Mouse (Mus musculus) kidney, adult 2 months (tissue): ENCODE measurements around the gene Palm. TPM values are rescaled to one million over a fixed set of nuclear protein-coding genes. Genes with fewer than 3 reads are reported as not detected.

Source experiments
- DNase-seq: peaks from one replicate; pipeline ENCODE4 v3.0.0; 2021
- H3K27ac ChIP-seq: fragments of 200-500 bp; 2 replicates; pipeline ENCODE4 v1.5.1; 2012; ENCODE audit warnings: low read depth, low read length, control low read depth, inconsistent platforms; ENCODE audit not compliant: insufficient read depth
- H3K27me3 ChIP-seq: fragments of 200-500 bp; replicated peaks from 2 replicates; pipeline ENCODE4 v1.6.1; 2012; ENCODE audit warnings: mild to moderate bottlenecking, moderate library complexity, low read length, inconsistent platforms; ENCODE audit not compliant: control insufficient read depth, insufficient read depth
- H3K36me3 ChIP-seq: fragments of 200-500 bp; 2 replicates; pipeline ENCODE4 v1.6.1; 2012; ENCODE audit warnings: mild to moderate bottlenecking, moderate library complexity, low read length, inconsistent platforms; ENCODE audit not compliant: control insufficient read depth, insufficient read depth
- H3K4me1 ChIP-seq: fragments of 200-500 bp; 2 replicates; pipeline ENCODE4 v1.6.1; 2011; ENCODE audit warnings: low read length; ENCODE audit not compliant: control insufficient read depth, insufficient read depth
- H3K4me3 ChIP-seq: fragments of 200-500 bp; 2 replicates; pipeline ENCODE4 v1.5.1; 2011; ENCODE audit warnings: mild to moderate bottlenecking, low read depth, low read length, control low read depth; ENCODE audit not compliant: insufficient read depth
- CTCF ChIP-seq: fragments of 200-500 bp; conservative IDR thresholded peaks from 2 replicates; pipeline ENCODE4 v1.5.1; 2011; ENCODE audit warnings: low read depth, mild to moderate bottlenecking, control low read depth, low read length, moderate library complexity, mixed read lengths; ENCODE audit not compliant: insufficient read depth, insufficient read length
- POLR2A ChIP-seq: fragments of 200-500 bp; IDR thresholded peaks from one replicate; pipeline ENCODE4 v1.6.1; 2011; ENCODE audit warnings: low read depth, low read length, control low read depth
- WGBS: fragments of 180-500 bp; shearing (Covaris S2); methylation state at CpG from one replicate; pipeline ENCODE4 v1.1.7; 2018; 5-methylcytosine and 5-hydroxymethylcytosine counted together
- polyA plus RNA-seq: library from polyadenylated mRNA; depleted of rRNA; stranded (reverse); fragments of >200 nt; gene quantifications from 2 replicates; pipeline ENCODE4 v1.2.3, GENCODE M21; 2012

Gene Palm
- polyA plus RNA-seq, 1 experiment: 110 TPM

- no peaks in the 10 kb centered on the region; the same call in 1 of the 2 replicates for H3K36me3 ChIP-seq
- peak overlapping the region; percentile 96 for H3K27ac ChIP-seq
- TF ChIP-seq POLR2A: no peak
- TF ChIP-seq CTCF: no peak
- DNase-seq: peak; percentile 87
- WGBS: 53% methylated on average over 9 of the region's 9 CpGs
- H3K4me1 ChIP-seq: peaks cover 31% of the 10 kb centered on the region
- no peaks in the 10 kb centered on the region for H3K27me3 ChIP-seq
- H3K4me3 ChIP-seq: no peak overlapping the region
Measured at GRCm38 (mm10) chr10:79852107-79852789, 58.9 kb downstream of the Palm start.

- peak overlapping the region; percentile 96 for H3K27ac ChIP-seq
- TF ChIP-seq CTCF (no peak), POLR2A (no peak)
- no peak for DNase-seq
- H3K4me1 ChIP-seq: peaks cover 37% of the 10 kb centered on the region
- no peaks in the 10 kb centered on the region for H3K27me3 ChIP-seq
- H3K4me3 ChIP-seq: peak overlapping the region; percentile 56
- no peaks in the 10 kb centered on the region; the same call in 1 of the 2 replicates for H3K36me3 ChIP-seq
- WGBS: 14% methylated on average over 8 of the region's 8 CpGs
Measured at GRCm38 (mm10) chr10:79852827-79853226, 59.5 kb downstream of the Palm start.

- Histone ChIP-seq H3K27me3 (no peaks in the 10 kb centered on the region), H3K4me1 (peaks cover 42% of the 10 kb centered on the region), H3K4me3 (peak overlapping the region; percentile 56), H3K36me3 (no peaks in the 10 kb centered on the region; the same call in 1 of the 2 replicates), H3K27ac (peak overlapping the region; percentile 96)
- WGBS: under 1% methylated on average over 15 of the region's 15 CpGs
- TF ChIP-seq POLR2A (no peak), CTCF (no peak)
- DNase-seq: peak; percentile 98
Measured at GRCm38 (mm10) chr10:79853392-79853791, 60.0 kb downstream of the Palm start.

GRCm38 (mm10) chr10:79853860-79854795, 60.8 kb downstream of the Palm start, which contains the start of gene Ptbp1:
Gene Ptbp1, plus strand, starts transcription at chr10:79854427.
- peaks cover 50% of the 10 kb centered on the region for H3K4me1 ChIP-seq

GRCm38 (mm10) chr10:79854801-79855541, 61.6 kb downstream of the Palm start:
- H3K4me3 ChIP-seq: peak overlapping the region; percentile 78
- H3K36me3 ChIP-seq: peaks cover 10% of the 10 kb centered on the region
- DNase-seq: peak; percentile 68
- H3K27ac ChIP-seq: peak overlapping the region; percentile 97
- TF ChIP-seq CTCF (no peak), POLR2A (no peak)
- under 1% methylated on average over 83 of the region's 83 CpGs for WGBS
- H3K4me1 ChIP-seq: peaks cover 58% of the 10 kb centered on the region
- H3K27me3 ChIP-seq: no peaks in the 10 kb centered on the region

More at GRCm38 (mm10) chr10:79853860-79854795, 60.8 kb downstream of the Palm start, which contains the start of gene Ptbp1:
- no peaks in the 10 kb centered on the region for H3K27me3 ChIP-seq
- under 1% methylated on average over 75 of the region's 75 CpGs for WGBS
- DNase-seq: peak; percentile 100
- H3K4me3 ChIP-seq: peak within 1 kb of the TSS; percentile 78
- H3K27ac ChIP-seq: peak within 1 kb of the TSS; percentile 97
- H3K36me3 ChIP-seq: peaks cover 1% of the 10 kb centered on the region; the same call in 1 of the 2 replicates
- TF ChIP-seq POLR2A: peak; percentile 97
- no peak for TF ChIP-seq CTCF

- no peaks in the 10 kb centered on the region for H3K27me3 ChIP-seq
- DNase-seq: peak; percentile 96
- H3K27ac ChIP-seq: peak overlapping the region; percentile 97
- H3K36me3 ChIP-seq: peaks cover 13% of the 10 kb centered on the region
- WGBS: 0% methylated on average over 10 of the region's 10 CpGs
- TF ChIP-seq POLR2A (no peak), CTCF (no peak)
- peak overlapping the region; percentile 78 for H3K4me3 ChIP-seq
- peaks cover 65% of the 10 kb centered on the region for H3K4me1 ChIP-seq
Measured at GRCm38 (mm10) chr10:79855558-79856184, 62.3 kb downstream of the Palm start.
